Mouse (Mus musculus) layer of hippocampus, adult 18-20 months (tissue): ENCODE measurements around the gene Ampd2. TPM values are rescaled to one million over a fixed set of nuclear protein-coding genes. Genes with fewer than 3 reads are reported as not detected.

Experiments
- DNase-seq, 2 experiments: peaks; one replicate each; pipeline ENCODE4 v3.0.0; 2022; ENCODE audit warnings: low spot score in 2 of 2
- long read RNA-seq: library from polyadenylated mRNA; stranded (forward); transcript quantifications from one replicate; pipeline ENCODE4 v2.0.0, GENCODE M21; 2021
- total RNA-seq, 2 experiments: library from RNA; stranded (reverse); gene quantifications; 2 replicates each; pipeline ENCODE4 v1.2.3; 2021

Ampd2 gene
- 10 to 100 TPM; 68.7 to 73.6 TPM for total RNA-seq
- long read RNA-seq, full-length matches to known transcripts = 73 of 159 reads
- long read RNA-seq, partial matches to known transcripts = 30 of 159 reads
- long read RNA-seq, other reads (novel, unspliced or antisense) = 56 of 159 reads

DNA sequence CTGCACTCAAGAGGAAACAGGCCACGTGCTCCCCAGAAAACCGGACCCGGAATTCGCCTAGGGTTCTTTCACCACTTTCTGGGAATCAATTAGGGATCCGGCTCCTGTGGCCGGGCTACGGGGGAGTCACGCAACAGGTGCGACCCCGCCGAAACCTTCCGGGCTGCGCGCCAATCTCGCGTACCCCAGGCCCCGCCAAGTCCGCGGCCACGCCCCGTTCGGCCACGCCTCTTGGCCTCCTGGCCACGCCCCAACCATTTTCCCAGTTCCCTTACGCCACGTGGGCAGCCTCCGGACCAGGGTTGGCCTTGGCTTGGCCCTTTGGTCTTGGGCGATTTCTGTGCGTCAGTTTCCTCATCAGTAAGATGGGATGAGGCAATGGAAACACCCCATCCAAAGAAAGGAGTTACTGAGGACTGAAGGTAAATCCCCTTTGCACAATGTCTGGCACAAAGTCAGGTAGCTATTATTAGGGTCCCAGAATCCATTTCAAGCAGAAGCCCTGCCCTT lies at the start of gene Ampd2:
Ampd2 (minus strand) TSS at position 182 of the 510 bp plus-strand sequence.
- no peak for DNase-seq

DNA sequence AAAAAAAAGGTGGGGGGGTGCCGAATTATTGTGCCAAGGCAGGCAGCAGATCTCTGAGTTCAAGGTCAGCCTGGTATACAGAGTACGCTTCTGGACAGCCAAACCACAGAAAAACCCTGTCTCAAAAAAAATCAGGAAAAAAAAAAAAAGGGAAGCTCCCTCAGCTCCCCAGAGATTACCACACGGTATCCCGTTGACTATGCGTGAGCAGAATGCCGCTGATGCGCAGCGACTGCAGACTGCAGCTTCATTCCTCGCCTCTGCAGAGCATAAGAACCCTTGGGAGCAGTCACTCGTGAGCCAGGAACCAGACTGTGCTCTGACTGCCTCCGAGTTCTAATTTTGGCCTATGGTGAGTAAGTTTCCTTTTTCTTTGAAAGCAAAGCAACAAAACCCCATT lies 48.2 kb upstream of the Ampd2 start:
- DNase-seq = peak; percentile 43 to 77

DNA sequence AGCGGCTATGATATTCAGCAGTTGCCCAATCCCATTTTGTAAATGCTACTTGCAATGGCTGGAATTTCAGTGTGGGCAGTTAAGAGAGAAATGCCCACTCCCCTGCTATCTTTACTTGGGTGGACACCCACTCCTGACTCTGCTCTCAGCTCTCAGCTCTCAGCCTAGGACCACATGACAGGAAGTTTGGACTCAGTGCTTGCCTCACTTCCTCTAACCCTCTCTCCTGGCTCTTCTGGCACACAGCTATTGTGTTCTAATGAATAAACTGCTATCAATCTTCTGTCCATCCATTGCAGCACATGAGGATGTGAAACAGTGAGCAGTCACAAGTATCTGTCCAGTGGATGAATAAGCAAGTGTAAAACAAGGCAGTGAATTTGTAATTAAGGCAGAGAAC lies 46.0 kb upstream of the Ampd2 start:
- no peak for DNase-seq

DNA sequence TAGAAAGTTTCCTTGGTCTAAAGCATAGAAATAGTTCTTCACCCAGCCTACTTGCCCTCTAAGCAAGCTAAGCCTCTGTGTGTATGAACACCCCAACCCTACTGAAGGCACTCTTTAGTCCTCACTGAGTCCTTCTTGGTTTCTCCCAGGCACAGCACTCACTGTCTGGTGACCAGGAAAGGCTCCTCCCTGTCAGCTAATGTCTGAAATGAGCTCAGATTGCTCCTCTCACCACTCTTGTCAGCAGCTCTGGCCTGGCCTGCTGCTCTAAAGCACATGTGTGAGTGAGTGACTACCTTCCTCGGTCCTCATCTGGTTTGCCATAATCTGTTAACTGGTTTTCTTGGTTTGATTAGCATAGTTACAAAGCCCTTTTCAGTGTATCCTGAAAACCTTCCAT lies 45.4 kb upstream of the Ampd2 start:
- DNase-seq = no peak

DNA sequence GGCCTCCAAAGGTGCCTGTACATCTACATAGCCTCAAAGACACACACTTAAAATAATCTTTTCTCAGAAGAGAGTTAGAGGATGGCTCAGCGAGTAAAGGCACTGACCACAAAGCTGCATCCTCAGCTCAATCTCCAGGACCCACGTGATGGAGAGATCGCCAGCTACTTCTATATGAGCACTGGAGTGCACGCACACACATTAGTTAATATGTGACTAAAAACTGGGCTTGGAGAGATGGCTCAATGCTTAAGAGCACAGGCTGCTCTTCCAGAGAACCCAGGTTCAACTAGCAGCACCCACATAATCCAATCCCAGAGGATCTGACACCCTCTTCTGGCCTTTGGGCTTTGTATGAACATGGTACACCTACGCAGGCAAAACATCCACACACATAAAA lies 44.8 kb upstream of the Ampd2 start:
- no peak for DNase-seq

DNA sequence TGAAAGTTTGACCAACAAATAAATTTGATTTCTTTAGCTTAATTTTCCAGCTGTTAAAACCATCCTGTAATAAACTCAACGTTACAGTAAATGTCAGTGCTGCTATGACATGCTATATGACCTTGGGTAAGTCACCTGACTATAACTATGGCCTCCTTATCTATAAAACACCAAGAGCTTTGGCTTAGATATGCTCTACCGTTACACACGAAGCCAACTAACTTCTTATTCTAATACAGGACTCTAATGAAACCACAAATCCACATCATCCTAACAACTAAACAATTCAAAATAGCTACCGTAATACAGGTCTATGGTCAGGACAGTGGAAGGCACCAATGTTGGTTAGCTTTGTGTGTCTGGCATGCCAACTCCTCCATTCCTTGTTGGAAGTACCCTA lies 43.4 kb upstream of the Ampd2 start:
- DNase-seq = no peak

DNA sequence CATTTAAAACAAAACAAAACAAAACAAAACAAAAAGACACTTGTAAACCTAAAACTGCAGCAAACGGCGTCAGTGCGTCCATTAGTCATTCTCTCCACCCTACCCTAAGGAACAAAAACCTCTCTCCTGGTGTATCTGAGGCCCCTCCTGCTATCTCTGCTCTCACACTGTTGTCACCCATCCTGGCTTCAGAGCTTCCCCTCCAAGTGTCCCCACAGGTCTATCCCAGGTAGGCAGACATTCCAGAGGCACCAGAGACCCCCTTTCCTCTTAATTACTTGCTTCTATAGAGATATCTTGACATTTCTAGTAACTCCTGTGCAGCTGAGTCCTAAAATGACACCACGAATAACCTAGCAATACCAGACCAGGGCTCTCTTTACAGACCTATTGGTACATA lies 42.9 kb upstream of the Ampd2 start:
- DNase-seq = no peak

DNA sequence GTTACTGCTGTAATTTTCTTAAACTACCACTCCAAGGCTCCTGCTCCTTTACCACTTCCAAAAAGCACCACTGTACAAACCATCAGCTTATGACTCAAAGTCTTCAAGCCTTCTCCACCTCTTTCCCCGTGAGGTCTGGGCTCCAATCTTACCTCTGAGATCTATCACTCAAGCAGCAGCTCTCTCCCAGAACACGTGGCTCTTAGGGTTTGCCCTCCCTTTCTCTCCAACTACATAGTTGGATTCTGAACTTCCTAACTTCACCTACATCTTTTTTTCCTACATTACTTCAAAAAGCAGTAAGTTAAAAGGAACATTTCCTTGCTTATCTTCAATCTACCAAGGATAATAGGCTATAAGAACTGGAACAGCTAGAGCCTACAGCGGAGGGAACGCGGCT lies 42.1 kb upstream of the Ampd2 start:
- no peak for DNase-seq

DNA sequence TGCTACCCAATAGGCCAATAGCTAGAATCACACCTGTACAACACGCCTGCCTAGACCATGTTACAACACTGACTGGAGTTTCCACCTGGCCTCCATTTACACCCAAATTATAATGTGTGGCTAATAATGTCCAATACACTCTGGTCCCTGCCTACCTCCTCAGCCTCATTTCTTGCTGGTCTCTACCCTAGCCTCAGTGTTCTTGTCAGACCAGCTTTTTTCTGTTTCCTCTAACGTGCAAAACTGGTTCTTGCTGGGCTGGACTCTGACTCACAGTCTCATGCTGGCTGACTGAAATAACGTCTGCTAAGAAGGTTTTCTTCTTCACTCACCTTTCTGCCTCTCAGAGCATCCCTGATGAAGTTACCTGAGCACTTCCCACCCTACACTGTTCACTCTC lies 39.9 kb upstream of the Ampd2 start:
- DNase-seq = no peak

DNA sequence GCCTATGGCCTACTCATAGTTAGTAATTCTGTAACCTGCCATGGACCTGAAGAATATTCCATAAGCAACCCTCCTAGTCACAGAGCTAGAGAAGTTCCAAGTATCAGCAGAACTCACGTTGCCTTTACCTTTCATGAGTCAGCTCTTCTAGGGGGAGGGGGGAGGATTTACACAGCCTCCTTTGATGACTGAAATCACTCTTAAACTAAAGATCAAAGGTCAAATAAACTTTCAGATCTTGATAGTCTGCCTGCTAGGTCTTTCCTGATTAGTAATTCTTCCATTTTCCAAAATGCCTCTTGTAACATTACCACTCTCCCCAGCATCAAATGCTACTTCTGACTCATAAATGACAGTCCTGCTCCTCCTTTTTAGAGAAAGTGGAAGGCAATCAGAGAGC lies 37.7 kb upstream of the Ampd2 start:
- DNase-seq = no peak

DNA sequence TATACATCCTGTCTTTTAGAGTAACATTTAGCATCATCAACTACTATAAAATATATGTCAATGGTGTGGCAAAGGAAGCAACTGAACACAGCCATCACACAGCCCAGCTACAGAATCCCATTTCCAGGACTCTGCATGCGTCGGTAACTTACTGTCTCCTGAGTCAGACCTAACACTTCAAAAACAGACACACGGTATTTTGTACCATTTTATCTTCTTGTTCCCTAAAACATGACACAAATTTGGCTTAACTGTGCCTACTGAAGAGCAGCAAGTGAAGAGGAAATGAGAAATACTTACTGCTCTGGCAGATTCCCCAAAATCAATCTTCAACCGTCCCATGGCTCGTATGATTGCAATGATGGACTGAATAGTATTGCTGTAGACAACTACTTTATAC lies 36.8 kb upstream of the Ampd2 start:
- no peak for DNase-seq

DNA sequence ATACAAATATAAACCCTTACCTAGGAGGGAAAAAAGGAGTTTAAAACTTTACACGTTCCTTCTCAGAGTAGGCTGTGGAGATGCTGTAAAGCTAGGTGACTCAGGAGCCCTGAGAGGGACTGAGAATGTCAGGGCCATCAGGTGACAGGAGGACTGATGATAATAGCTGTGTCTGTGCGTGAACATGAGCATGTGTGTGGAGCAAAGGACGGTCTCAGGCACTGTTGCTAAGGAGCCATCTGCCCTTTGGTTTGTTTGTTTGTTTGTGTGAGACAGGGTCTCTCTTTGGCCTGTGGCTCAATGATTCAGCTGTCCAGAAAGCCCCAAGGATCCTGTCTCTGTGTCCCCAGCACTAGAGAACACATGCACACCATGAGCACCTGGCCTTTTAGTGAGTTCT lies 34.6 kb upstream of the Ampd2 start:
- DNase-seq = no peak

DNA sequence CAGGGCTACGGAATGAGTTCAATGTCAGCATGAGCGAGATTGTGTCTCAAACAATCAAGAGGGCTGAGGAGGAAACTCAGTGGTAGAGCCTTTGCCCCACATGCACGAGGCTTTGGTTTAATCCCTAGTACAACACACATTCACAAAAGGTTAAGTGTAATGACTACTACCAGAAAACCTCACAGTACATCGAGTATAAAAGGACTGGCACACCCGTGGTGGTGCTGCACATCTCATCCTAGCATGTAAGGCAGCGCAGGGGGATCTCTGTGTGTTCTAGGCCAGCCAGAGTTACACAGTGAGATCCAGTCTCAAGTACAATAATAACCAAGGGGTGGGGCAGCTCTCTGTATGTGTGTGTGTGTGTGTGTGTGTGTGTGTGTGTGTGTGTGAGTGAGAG lies 31.0 kb upstream of the Ampd2 start:
- DNase-seq = no peak

DNA sequence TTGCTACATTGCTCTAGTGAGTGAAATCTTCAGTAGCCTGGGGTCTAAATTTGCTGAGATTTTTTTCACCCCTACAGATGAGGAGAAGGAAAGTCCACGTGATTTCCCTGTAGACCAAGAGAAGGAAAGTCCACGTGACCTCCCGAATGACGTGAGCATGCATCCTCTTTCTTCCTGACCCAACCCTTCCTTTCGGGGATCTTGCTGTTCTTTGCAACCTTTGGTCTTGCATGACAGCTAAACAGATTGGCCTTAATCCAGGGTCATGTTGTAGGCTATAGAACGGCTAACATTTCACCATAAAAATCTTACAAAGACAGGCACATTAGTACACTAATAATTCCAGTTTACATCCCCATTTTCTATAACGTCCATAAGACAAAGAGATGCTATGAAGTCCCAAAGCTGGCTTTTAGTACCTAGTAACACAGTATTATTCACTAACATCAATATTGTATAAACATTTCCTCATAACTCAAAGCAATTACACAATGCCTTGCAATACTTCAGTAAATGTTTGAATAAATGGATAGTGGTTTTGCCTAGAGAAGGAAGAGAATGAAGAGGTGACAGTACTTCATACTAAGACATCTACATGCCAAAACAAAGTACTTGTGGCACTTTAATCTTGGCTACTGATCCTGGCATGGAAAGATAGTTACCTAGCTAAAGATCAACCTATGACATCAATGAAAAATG lies 27.3 kb upstream of the Ampd2 start:
- no peak for DNase-seq

DNA sequence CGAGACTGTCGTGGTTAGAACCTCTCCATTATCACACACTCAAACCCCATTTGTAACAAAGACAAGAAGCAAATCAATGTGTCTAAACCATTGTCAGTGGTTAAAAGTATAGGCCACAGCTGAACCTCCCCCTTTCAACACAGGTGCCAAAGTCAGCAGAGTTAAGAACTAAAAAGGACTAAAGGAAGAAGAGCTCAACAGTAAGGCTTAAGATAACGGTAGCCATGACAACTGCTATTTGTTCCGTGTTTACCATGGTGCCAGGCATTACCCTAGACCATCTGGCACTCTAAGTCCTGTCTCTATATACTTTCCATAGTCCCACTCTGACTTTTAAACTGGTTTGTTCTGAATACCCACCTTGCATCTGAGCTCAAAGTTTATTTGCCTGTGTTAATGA lies 26.2 kb upstream of the Ampd2 start:
- no peak for DNase-seq

DNA sequence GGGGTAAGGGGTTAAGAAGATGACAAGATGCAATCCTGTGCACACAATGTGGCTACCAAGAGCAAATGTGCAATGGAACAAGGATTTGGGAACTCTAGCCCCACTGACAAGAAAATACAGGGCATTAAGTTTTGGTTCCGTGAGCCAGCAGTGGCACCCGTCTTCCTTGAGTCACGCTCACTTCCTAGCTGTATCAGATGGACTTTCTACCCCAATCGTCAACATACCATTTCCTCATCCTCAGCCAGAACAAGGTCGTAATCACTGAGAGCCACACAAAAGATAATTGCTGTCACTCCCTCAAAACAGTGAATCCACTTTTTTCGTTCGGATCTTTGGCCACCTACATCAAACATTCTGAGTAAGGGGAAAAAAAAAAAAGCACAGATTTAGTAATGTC lies 25.8 kb upstream of the Ampd2 start:
- no peak for DNase-seq

DNA sequence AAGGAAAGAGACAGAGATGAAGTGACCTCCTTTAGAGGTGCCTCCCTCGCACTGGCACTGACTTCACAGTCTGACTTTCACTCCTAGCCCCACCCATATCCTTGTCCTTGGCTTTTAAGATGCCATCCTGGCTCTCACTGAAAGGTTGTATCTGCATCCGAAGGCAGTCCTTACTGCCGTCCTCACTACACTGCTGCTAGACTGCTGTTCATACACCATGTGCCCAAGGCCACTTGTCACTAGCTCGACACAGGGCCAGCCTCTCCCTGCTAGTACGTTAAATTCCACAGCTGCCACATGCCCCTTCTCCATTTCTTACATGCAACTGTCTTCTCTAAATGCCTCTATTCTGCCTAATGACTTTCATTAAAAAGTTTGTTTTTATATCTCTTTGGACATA lies 24.9 kb upstream of the Ampd2 start:
- no peak for DNase-seq

DNA sequence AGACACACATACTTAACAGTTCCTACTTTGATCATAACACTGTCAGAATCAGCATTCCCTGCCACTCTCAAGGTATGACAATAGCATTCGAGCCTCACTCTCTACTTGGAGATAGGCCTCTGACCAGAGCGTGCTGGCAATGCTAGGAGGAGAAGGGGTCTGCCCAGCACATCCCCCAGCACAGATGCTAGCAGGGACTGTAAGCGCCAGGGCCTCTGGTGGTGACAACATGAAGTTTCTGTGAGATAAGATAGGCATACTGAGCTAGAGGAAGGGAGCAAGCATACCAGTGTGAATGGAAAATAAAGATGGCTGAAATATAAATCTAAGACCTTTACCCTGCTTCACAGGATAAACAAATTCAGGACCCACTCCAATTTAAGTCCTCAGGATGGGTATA lies 18.8 kb upstream of the Ampd2 start:
- no peak for DNase-seq

DNA sequence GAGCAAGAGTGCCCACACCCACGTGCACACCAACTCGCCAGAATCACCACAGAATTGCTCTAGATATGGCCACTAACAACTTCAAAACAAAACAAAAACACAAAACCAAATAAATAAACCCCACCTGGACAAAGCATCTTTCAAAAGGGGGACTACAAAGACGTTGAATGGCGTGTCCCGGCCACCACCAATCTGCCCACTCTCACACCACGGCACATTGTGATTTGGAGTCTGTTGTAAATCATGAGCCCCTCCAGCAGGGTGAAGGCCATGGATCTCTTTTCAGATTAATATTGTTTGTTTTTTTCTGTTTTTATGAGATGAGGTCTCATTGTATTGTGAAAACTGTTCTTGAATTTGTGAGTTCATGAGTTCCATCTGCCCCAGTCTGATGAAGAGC lies 15.6 kb upstream of the Ampd2 start:
- DNase-seq = no peak

DNA sequence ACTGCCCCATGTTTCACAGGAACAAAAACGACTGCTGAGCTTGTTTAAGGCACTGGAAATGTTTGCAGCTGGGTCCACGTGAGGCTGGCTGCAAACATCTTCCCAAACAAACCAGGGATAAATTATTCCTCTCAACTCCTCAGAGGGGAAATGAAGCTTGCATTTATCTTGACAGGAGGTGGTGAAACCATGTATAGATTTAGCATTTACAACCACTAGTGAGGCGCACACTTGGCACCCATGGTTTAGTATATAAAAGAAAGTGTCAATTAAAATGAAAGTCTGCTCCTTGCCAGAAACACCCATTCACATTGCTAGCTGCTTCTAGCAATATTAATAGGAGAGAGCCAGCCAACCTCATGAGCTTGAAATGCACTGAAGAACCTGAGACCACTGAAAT lies 15.1 kb upstream of the Ampd2 start:
- no peak for DNase-seq

DNA sequence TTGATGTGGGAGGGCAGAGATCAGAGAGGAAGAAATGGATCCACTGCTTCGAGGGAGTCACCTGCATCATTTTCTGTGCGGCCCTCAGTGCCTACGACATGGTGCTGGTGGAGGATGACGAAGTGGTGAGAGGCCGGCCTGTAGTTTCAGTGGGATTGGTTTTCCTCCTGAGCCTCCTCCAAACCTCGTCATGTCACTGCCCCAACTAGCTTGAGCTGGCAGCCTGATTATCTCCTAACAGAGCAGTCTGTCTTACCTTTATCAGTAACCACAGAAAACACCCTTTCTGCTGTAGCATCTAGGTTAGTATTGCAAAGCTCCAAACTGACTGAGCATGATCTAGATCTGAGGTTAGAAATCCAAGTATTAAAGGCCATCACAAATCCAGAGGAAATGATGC lies 11.9 kb upstream of the Ampd2 start:
- no peak for DNase-seq

DNA sequence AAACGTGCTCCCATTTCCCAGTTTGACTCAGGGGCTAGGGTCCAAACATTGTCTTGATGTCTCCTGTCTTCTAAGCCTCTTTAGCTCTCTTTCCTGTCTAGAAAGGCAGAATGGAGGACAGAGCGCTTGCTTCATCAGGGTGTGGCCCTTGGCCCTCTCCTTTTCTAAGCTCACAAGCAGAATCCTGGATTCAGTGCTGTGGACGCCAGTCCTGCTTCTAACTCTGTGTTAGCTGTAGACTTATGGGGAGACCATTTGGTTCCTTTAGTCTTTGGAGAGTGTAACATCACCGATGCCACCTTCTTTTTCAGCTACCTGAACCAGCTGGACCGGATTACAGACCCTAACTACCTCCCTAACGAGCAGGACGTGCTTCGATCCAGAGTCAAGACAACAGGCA lies 11.2 kb upstream of the Ampd2 start:
- DNase-seq = no peak

DNA sequence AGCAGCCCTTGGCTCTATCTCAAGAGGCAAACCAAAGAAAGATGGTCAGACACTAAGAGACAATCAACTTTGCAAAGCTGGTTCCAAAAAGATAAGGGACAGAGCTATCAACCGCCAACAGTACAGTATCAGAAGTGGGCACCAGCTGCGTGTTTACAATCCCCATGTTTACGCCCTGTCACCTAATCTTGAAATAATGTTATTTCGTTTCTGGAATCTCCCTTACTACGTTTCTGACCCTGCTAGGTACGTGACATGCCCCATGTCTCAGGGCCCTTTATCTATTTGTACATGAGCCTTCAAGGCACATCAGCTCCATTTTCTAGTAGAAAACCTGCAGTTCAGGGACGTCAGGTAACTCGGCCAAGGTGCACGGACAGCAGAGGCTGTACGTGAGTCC lies 10.3 kb upstream of the Ampd2 start:
- no peak for DNase-seq
